Mouse (Mus musculus): ENCODE results near the gene H2-D1.

GRCm38 (mm10) chr17:35263523-35263883 lies 973 bp downstream of the H2-D1 start:
- no peak for TF ChIP-seq CTCF (IDR thresholded peaks at IDR 0.05; ENCODE audit: extremely low read depth, insufficient read depth, low read length)
- TF ChIP-seq POLR2A (IDR thresholded peaks at IDR 0.05; ENCODE audit: extremely low read depth, insufficient read depth, low read length): no peak
